ENCODE assay signal across 35 mouse cellular contexts in the genomic region with DNA sequence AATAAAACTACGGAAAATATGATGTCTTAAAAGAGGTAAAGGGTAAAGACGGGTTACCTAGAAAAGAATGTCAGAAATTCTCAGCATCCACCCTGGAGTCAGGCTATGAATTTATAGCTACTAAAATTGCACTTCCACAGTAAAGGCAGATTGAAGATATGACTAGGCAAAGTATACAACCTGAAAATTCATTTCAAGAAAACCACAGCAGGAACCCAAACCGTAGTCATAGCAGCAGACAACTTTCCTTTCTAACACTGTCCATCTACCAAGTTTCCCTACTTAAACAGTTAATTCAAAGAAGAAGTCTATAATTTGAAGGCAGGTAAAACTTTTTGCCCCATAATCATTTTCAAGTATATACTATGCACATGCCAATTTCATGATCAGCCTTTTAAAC.
"Had no signal": no experiment of that assay in that cellular context is flagged by ENCODE, and none has a peak within 500 bp of the region (broad histone marks: within the 10 kb centered on the region; RNA-seq: fewer than 3 reads in every experiment).

No protein-coding gene starts in this region.

- H3K27ac ChIP-seq: heart, embryonic 10.5 days; heart, embryonic 13.5 days; heart, embryonic 15.5 days; hindbrain, embryonic 10.5 days; hindbrain, embryonic 13.5 days; hindbrain, embryonic 14.5 days; hindbrain, embryonic 15.5 days; hindbrain, postnatal 0 days; intestine, embryonic 15.5 days; kidney, embryonic 15.5 days; kidney, postnatal 0 days; layer of hippocampus, adult 2 months; left cerebral cortex, adult 2 months had no signal

- H3K4me1 ChIP-seq: heart, embryonic 10.5 days; heart, embryonic 12.5 days; heart, embryonic 13.5 days; heart, embryonic 15.5 days; hindbrain, embryonic 10.5 days; hindbrain, embryonic 13.5 days; hindbrain, embryonic 15.5 days; intestine, embryonic 15.5 days; kidney, embryonic 15.5 days had no signal

- H3K4me2 ChIP-seq: heart, embryonic 11.5 days; heart, embryonic 12.5 days; heart, embryonic 13.5 days; heart, embryonic 15.5 days; hindbrain, embryonic 13.5 days; hindbrain, embryonic 14.5 days; hindbrain, embryonic 15.5 days; intestine, embryonic 15.5 days; kidney, embryonic 15.5 days had no signal

- H3K4me3 ChIP-seq: heart, embryonic 10.5 days; heart, embryonic 12.5 days; heart, embryonic 13.5 days; heart, embryonic 15.5 days; hindbrain, embryonic 10.5 days; hindbrain, embryonic 13.5 days; hindbrain, embryonic 15.5 days; intestine, embryonic 15.5 days; kidney, embryonic 15.5 days; layer of hippocampus, adult 2 months; left cerebral cortex, adult 2 months had no signal

- H3K36me3 ChIP-seq: heart, embryonic 10.5 days; heart, embryonic 12.5 days; heart, embryonic 15.5 days; hindbrain, embryonic 10.5 days; hindbrain, embryonic 13.5 days; hindbrain, embryonic 15.5 days; intestine, embryonic 15.5 days had no signal

- ATAC-seq: hindbrain, embryonic 16.5 days; hindbrain, postnatal 0 days; inflammation-experienced regulatory T-cells, adult 6 months; intestine, embryonic 15.5 days; intestine, embryonic 16.5 days; intestine, postnatal 0 days had no signal

- H3K27me3 ChIP-seq: heart, embryonic 12.5 days; heart, embryonic 13.5 days; heart, embryonic 15.5 days; intestine, embryonic 15.5 days had no signal

- H3K9ac ChIP-seq: heart, embryonic 12.5 days; heart, embryonic 13.5 days; heart, embryonic 15.5 days; hindbrain, embryonic 13.5 days; hindbrain, embryonic 14.5 days; hindbrain, embryonic 15.5 days; intestine, embryonic 15.5 days; kidney, embryonic 15.5 days had no signal

- H3K9me3 ChIP-seq: heart, embryonic 10.5 days; heart, embryonic 12.5 days; heart, embryonic 13.5 days; heart, embryonic 15.5 days; hindbrain, embryonic 10.5 days; hindbrain, embryonic 13.5 days; hindbrain, embryonic 15.5 days; intestine, embryonic 15.5 days; kidney, embryonic 15.5 days had no signal

- DNase-seq: heart, postnatal 10 days; heart, postnatal 14 days; heart, postnatal 36 days; heart, postnatal 4 days; kidney, adult 11 months; kidney, adult 18-20 months; kidney, adult 2 months; kidney, adult 8-10 months; kidney, adult 9 months; kidney, postnatal 10 days; kidney, postnatal 14 days; kidney, postnatal 25 days; kidney, postnatal 36 days; kidney, postnatal 4 days; layer of hippocampus, adult 9-11 months; layer of hippocampus, postnatal 36 days had no signal
